Mouse (Mus musculus) left cerebral cortex, postnatal 36 days (tissue): ENCODE measurements around the gene Olfr680-ps1. TPM values are rescaled to one million over a fixed set of nuclear protein-coding genes. Genes with fewer than 3 reads are reported as not detected.
"Not testable (repeated sequence)": the region's sequence is repeated elsewhere in the genome, so short reads cannot be mapped to it uniquely, and the experiment has no call there.

Experiments
- DNase-seq, 2 experiments: peaks; one replicate each; pipeline ENCODE4 v3.0.0; 2021 to 2022; ENCODE audit warnings: low spot score in 2 of 2, mixed read lengths in 1 of 2
- intact Hi-C: fragments of 180-260 bp; cut with DNase I; formaldehyde crosslinking; loops from one replicate; pipeline ENCODE4 v1.15.1; 2025
- total RNA-seq, 2 experiments: library from RNA; stranded (reverse); gene quantifications; 2 replicates each; pipeline ENCODE4 v1.2.3; 2021

Gene Olfr680-ps1
- not detected for total RNA-seq

- intact Hi-C loops, DNase-seq: not testable (repeated sequence)
Measured at GRCm38 (mm10) chr7:105092717-105093116, at the start of gene Olfr680-ps1. Gene Olfr680-ps1 (minus strand): TSS chr7:105092817.

GRCm38 (mm10) chr7:105141275-105141674 lies 48.7 kb upstream of the Olfr680-ps1 start:
- intact Hi-C loops, result no loop called here
- no peak for DNase-seq

GRCm38 (mm10) chr7:105116536-105116935 lies 23.9 kb upstream of the Olfr680-ps1 start, which contains the start of gene Olfr681:
Gene Olfr681 (plus strand): TSS chr7:105116836.
- DNase-seq, result no peak
- intact Hi-C loops, result no loop called here

GRCm38 (mm10) chr7:105080905-105081304 lies 11.7 kb downstream of the Olfr680-ps1 start, which contains the start of gene Olfr679:
Gene Olfr679 (plus strand): TSS chr7:105081205.
- DNase-seq, result no peak
- intact Hi-C loops, result no loop called here

GRCm38 (mm10) chr7:105064175-105064574 lies 28.4 kb downstream of the Olfr680-ps1 start, which contains the start of gene Olfr678:
Gene Olfr678 (plus strand): TSS chr7:105064475.
- intact Hi-C loops, result no loop called here
- no peak for DNase-seq

GRCm38 (mm10) chr7:105058951-105059350 lies 33.7 kb downstream of the Olfr680-ps1 start:
- DNase-seq, result no peak
- intact Hi-C loops, result no loop called here

Other genes with a start within 250 kb of the Olfr680-ps1 start
- gene Usp17la, start 235.8 kb downstream of the Olfr680-ps1 start, total RNA-seq, result not detected
- not detected for gene Olfr665, start 214.8 kb downstream of the Olfr680-ps1 start, total RNA-seq
- gene Olfr666, start 196.9 kb downstream of the Olfr680-ps1 start, total RNA-seq, result not detected
- gene Olfr667, start 171.3 kb downstream of the Olfr680-ps1 start, total RNA-seq, result not detected
- not detected for gene Olfr668, start 164.8 kb downstream of the Olfr680-ps1 start, total RNA-seq
- not detected for gene Olfr669, start 158.6 kb downstream of the Olfr680-ps1 start, total RNA-seq
- gene Olfr670, start 130.2 kb downstream of the Olfr680-ps1 start, total RNA-seq, result not detected
- not detected for gene Olfr671, start 113.7 kb downstream of the Olfr680-ps1 start, total RNA-seq
- gene Olfr672, start 90.8 kb downstream of the Olfr680-ps1 start, total RNA-seq, result not detected
- gene Olfr675, start 64.4 kb downstream of the Olfr680-ps1 start, total RNA-seq, result not detected
- not detected for gene Olfr676, start 60.1 kb downstream of the Olfr680-ps1 start, total RNA-seq
- not detected for gene Olfr677, start 41.4 kb downstream of the Olfr680-ps1 start, total RNA-seq
- gene Olfr678, start 28.3 kb downstream of the Olfr680-ps1 start, total RNA-seq, result not detected
- not detected for gene Olfr679, start 11.6 kb downstream of the Olfr680-ps1 start, total RNA-seq
- not detected for gene Olfr681, start 24.0 kb upstream of the Olfr680-ps1 start, total RNA-seq
- not detected for gene Olfr683, start 54.2 kb upstream of the Olfr680-ps1 start, total RNA-seq
- not detected for gene Olfr684, start 70.8 kb upstream of the Olfr680-ps1 start, total RNA-seq
- gene Olfr685, start 93.2 kb upstream of the Olfr680-ps1 start, total RNA-seq, result not detected
- not detected for gene Olfr686, start 114.7 kb upstream of the Olfr680-ps1 start, total RNA-seq
- not detected for gene Olfr688, start 195.3 kb upstream of the Olfr680-ps1 start, total RNA-seq
- gene Olfr689, start 218.3 kb upstream of the Olfr680-ps1 start, total RNA-seq, result not detected
- 1 to 10 TPM in 1 of 2 experiments, under 1 TPM in 1; 0.27 to 1.7 TPM for gene Olfr690, start 241.3 kb upstream of the Olfr680-ps1 start, total RNA-seq
- gene Olfr691, start 249.5 kb upstream of the Olfr680-ps1 start, total RNA-seq, result under 1 TPM; 0.72 to 0.91 TPM